Mouse (Mus musculus) liver, adult 2 months (tissue): ENCODE data around the gene Ifi35. TPM values are rescaled to one million over a fixed set of nuclear protein-coding genes. Genes with fewer than 3 reads are reported as not detected.
"Not testable (repeated sequence)": the region's sequence is repeated elsewhere in the genome, so short reads cannot be mapped to it uniquely, and the experiment has no call there.

Experiments
- DNase-seq: peaks from one replicate; pipeline ENCODE4 v3.0.0-alpha.2; 2011; ENCODE audit warnings: low read depth, low spot score; ENCODE audit errors: extremely low read depth
- H3K27ac ChIP-seq: fragments of 200-500 bp; replicated peaks from 2 replicates; pipeline ENCODE4 v1.5.1; 2012; ENCODE audit warnings: low read depth, mild to moderate bottlenecking, control low read depth, inconsistent platforms, low read length; ENCODE audit not compliant: insufficient read depth
- H3K27me3 ChIP-seq: fragments of 200-500 bp; 2 replicates; pipeline ENCODE4 v1.6.1; 2012; ENCODE audit warnings: mild to moderate bottlenecking, moderate library complexity, low read length, inconsistent platforms; ENCODE audit not compliant: control insufficient read depth, insufficient read depth
- H3K36me3 ChIP-seq: fragments of 200-500 bp; 2 replicates; pipeline ENCODE4 v1.6.1; 2012; ENCODE audit warnings: low read length, inconsistent platforms; ENCODE audit not compliant: control insufficient read depth, insufficient read depth
- H3K4me1 ChIP-seq: fragments of 200-500 bp; 2 replicates; pipeline ENCODE4 v1.6.1; 2011; ENCODE audit warnings: low read length; ENCODE audit not compliant: control insufficient read depth, insufficient read depth
- H3K4me3 ChIP-seq: fragments of 200-500 bp; 2 replicates; pipeline ENCODE4 v1.5.1; 2011; ENCODE audit warnings: low read depth, mild to moderate bottlenecking, control low read depth, low read length, moderate library complexity; ENCODE audit not compliant: insufficient read depth
- H3K79me2 ChIP-seq: fragments of 200-500 bp; 2 replicates; pipeline ENCODE4 v1.6.1; 2012; ENCODE audit warnings: inconsistent platforms, mild to moderate bottlenecking, low read length, moderate library complexity; ENCODE audit not compliant: control insufficient read depth, insufficient read depth
- H3K9ac ChIP-seq: fragments of 200-500 bp; 2 replicates; pipeline ENCODE4 v1.6.1; 2012; ENCODE audit warnings: low read depth, mild to moderate bottlenecking, control low read depth, inconsistent platforms, low read length
- CTCF ChIP-seq: fragments of 200-500 bp; IDR thresholded peaks from 2 replicates; pipeline ENCODE4 v1.5.1; 2011; ENCODE audit warnings: low read depth, low read length, control low read depth
- POLR2A ChIP-seq: fragments of 200-500 bp; IDR thresholded peaks from 2 replicates; pipeline ENCODE4 v1.6.1; 2011; ENCODE audit warnings: low read length, control low read depth; ENCODE audit not compliant: insufficient read depth; ENCODE audit errors: extremely low read depth
- WGBS: fragments of 180-500 bp; shearing (Covaris S2); methylation state at CpG from one replicate; pipeline ENCODE4 v1.1.7; 2018; 5-methylcytosine and 5-hydroxymethylcytosine counted together
- polyA plus RNA-seq: library from polyadenylated mRNA; depleted of rRNA; stranded (reverse); fragments of >200 nt; gene quantifications from 2 replicates; pipeline ENCODE4 v1.2.3, GENCODE M21; 2012
- total RNA-seq: library from RNA; depleted of rRNA; stranded (reverse); fragments of >200 nt; gene quantifications from 2 replicates; pipeline ENCODE4 v1.2.3, GENCODE M21; 2014

The Ifi35 gene
- total and polyA plus RNA-seq, 2 experiments = 37.1 to 43.6 TPM

DNA sequence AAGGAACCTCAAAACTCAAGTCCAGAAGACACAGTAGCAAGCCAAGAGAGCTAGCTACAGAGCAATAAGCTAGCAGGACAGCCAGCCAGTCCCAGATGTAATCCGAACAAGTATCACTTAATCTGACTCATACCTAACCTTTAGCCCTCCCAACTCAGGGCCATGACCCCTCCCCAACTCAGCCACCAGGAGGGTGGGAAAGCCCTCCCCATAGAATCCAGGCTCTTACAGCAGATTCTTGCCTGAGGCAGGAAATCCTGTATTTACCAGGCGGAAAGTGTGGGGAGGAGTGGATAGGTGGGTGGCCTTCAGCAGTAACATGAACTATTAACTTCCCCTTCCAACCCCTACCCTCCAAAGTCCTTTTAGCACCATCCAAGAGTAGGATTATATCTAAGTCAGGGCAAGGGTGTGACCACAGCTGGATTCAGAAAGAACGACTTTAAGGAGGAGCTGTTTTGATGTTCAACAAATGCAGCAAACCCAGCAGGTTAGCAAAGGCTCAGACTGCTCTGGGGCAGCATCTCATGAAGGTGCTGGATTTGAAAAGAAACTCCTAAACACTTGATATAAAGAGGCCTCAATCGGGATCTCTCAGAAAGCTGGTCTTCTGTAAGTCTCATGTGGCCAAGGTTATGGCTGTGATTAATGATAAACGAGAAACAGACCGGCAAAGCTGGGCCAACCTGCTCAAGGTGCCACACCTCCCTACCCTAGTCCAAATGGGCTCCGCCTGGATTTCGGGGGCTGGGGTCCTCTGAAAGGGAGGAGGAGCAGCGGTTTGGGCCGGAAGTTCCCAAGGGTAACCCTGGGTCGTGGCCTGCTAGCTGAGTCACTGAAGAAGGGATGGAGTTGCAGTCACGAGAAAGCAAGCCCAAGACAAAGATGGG, 16.2 kb downstream of the Ifi35 start, which contains the start of gene Rnd2:
Gene Rnd2, plus strand, starts transcription at position 789 of the 890 bp plus-strand sequence.
- Histone ChIP-seq H3K27ac (no peak within 1 kb of the TSS; the same call in 1 of the 2 replicates), H3K9ac (peak within 1 kb of the TSS; percentile 89), H3K4me1 (peaks cover 1% of the 10 kb centered on the region; the same call in 1 of the 2 replicates), H3K27me3 (no peaks in the 10 kb centered on the region), H3K79me2 (no peaks in the 10 kb centered on the region), H3K36me3 (no peaks in the 10 kb centered on the region), H3K4me3 (peak within 1 kb of the TSS; percentile 86)
- 22% methylated on average over 12 of the region's 12 CpGs for WGBS
- TF ChIP-seq CTCF = no peak
- TF ChIP-seq POLR2A = no peak
- DNase-seq = no peak

DNA sequence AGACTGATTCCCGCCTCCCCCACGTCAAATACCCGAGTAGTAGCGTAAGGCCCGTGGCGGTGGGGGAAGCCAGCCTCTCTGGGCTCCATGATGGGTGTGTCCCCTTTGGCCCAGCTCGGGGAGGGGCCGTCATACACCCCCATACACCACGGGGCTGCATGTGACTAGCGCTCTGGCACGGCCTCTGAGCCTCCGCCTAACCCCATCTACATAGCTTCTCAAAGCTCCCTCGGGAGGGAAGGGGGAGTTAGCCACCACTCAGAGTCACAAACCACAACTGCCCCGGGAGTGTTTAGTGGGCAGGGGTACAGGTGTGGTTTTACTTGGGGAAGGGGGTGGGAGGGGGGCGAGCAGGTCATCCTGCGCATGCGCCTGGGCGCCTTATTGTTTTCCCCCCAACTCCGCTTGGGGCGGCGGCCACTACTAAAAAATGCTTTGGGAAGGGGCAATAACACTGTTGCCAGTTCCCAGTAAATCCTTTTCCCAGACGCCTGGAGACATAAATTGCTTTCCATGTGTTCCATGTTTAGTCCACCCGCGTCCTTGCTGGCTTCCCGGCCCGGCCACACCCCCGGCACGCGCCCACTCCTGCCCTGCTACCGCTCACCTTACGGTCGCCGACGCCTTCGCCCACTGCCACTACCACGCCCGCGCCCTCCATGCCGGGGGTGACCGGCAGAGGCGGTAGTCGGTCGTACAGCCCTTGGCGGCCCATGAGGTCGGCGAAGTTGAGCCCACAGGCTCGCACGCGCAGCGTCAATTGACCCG, 17.1 kb downstream of the Ifi35 start:
- Histone ChIP-seq H3K27me3 (no peaks in the 10 kb centered on the region), H3K4me1 (peaks cover 1% of the 10 kb centered on the region; the same call in 1 of the 2 replicates), H3K4me3 (peak overlapping the region; percentile 86), H3K27ac (no peak overlapping the region), H3K36me3 (no peaks in the 10 kb centered on the region), H3K79me2 (no peaks in the 10 kb centered on the region), H3K9ac (peak overlapping the region; percentile 89)
- no peak for DNase-seq
- 5% methylated on average over 51 of the region's 51 CpGs for WGBS
- TF ChIP-seq CTCF (0 out of 2 replicates have a peak, but pooled peaks have one; percentile 3), POLR2A (no peak)

DNA sequence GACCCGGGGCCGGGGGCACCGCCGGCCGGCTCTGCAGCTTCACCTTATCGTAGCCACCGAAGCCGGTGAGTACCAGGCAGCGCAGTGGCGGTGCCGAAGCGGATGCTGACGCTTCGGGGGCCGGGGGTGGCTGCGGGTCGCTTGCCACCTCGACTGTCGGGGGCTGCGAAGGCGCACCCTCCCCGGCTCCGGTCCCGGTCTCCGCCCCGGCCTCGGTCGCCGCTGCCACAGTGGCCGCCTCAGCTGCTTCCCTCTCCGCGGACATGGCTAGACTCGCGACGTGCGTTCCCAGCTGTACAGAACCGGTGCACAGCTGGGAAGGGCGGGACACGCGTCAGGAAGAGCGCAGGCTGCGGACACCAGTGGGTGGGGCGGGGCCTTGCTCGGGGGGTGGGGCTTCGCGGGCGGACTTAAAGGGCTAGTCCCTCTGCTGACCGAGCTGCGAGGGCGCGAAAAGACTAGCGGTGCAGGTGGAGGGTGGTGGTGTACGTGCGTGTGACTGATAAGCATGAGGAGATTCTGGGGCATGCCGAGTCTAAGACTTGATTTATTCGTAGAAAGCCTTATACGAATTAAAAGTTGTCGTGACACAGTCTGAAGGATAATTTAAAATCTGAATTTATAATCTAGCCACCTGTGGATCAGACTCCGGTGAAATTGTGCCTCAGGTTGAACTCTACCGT, 17.8 kb downstream of the Ifi35 start, which contains the start of gene Vat1:
Gene Vat1, minus strand, starts transcription at position 362 of the 683 bp plus-strand sequence.
- Histone ChIP-seq H3K4me3 (peak within 1 kb of the TSS; percentile 86), H3K4me1 (peaks cover 1% of the 10 kb centered on the region; the same call in 1 of the 2 replicates), H3K27me3 (no peaks in the 10 kb centered on the region), H3K36me3 (no peaks in the 10 kb centered on the region), H3K9ac (peak within 1 kb of the TSS; percentile 89), H3K27ac (no peak within 1 kb of the TSS), H3K79me2 (no peaks in the 10 kb centered on the region)
- TF ChIP-seq CTCF = no peak
- peak; percentile 37; the same call in 1 of the 2 replicates for TF ChIP-seq POLR2A
- WGBS = 2% methylated on average over 57 of the region's 60 CpGs
- DNase-seq = peak; percentile 64

DNA sequence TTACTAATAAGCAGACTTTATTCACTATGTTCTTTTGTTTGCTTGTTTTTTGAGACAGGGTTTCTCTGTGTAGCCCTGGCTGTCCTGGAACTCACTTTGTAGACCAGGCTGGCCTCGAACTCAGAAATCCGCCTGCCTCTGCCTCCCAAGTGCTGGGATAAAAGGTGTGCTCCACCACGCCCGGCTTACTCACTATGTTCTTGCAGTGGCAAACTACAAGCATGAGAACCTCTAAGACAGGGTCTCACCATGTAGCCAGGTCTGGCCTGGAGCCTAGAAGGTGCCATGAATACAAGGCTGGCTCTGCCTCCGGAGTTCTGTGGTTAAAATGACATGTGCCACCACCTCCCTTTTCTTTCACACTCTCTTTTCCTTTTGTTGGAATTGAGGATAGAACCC, 18.3 kb downstream of the Ifi35 start:
- not testable (repeated sequence) for H3K27me3 ChIP-seq

DNA sequence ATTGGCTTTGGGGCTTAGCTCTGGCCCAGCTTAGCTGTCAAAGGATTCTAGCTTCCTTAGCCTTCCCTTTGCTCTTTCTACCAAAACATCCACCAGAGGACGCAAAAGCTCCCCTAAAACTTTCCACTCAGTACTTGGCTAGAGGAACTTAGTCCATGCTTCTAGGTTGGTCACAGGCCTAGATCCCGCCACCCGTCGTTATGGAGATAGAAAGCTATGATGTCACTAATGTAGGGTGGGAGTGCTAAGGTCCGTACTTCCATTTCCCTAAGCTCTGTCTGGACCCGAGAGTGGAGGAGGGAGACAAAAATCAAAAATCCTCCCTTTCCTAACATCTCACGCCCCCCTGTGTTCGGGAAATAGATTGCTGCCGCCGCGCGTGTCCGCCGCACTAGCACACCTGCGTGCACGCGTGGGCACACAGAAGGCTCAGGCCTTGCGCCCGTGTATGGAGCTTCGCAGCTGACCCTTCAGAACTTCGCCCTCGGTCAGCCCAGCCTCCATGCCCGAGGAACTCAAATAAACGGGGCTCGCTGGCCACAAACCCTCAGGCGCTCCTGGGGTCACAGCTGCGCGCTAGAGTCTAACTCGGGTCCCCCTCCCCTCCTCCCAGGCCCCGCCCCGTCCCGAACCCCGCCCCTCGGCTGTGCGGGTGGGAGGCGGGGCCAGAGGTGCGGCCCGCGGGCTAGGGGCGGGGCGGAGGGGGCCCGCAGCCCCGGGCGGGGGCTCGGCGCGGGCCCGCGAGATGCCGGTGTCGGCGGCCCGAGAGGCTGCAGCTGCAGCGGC, 19.5 kb downstream of the Ifi35 start:
- WGBS = under 1% methylated on average over 44 of the region's 54 CpGs
- peak overlapping the region; percentile 66 for H3K4me3 ChIP-seq
- H3K27ac ChIP-seq = peak overlapping the region; percentile 58
- no peaks in the 10 kb centered on the region for H3K27me3 ChIP-seq
- H3K79me2 ChIP-seq = no peaks in the 10 kb centered on the region
- H3K4me1 ChIP-seq = peaks cover 1% of the 10 kb centered on the region; the same call in 1 of the 2 replicates
- peak; percentile 93 for DNase-seq
- H3K36me3 ChIP-seq = no peaks in the 10 kb centered on the region
- H3K9ac ChIP-seq = peak overlapping the region; percentile 83
- peak; percentile 29 for TF ChIP-seq CTCF
- TF ChIP-seq POLR2A = 0 out of 2 replicates have a peak, but pooled peaks have one; percentile 16

More for the DNA sequence above, 18.3 kb downstream of the Ifi35 start:
- not testable (repeated sequence) for DNase-seq, H3K4me3 ChIP-seq, H3K27ac ChIP-seq, H3K79me2 ChIP-seq, H3K36me3 ChIP-seq, H3K9ac ChIP-seq, H3K4me1 ChIP-seq
- WGBS = 61% methylated on average over 5 of the region's 5 CpGs
